Mouse (Mus musculus) hindbrain, embryonic 14.5 days (tissue): ENCODE data around the gene Rgs9. TPM values are rescaled to one million over a fixed set of nuclear protein-coding genes. Genes with fewer than 3 reads are reported as not detected.
A peak's percentile ranks its signal among the peaks of the same experiment; 100 is the strongest.

Experiments used
- ATAC-seq: fragments of 200-750 bp; cut with Nextera tagmentation; 2 replicates; pipeline ENCODE4 v1.8.0; 2017; ENCODE audit warnings: moderate number of reproducible peaks, mild to moderate bottlenecking, moderate TSS enrichment, moderate library complexity; ENCODE audit not compliant: low FRiP score
- DNase-seq: peaks from one replicate; pipeline ENCODE4 v3.0.0-alpha.2; 2015; ENCODE audit warnings: low spot score
- H3K27ac ChIP-seq: fragments of 300-500 bp; sonication (generic); 2 replicates; pipeline ENCODE4 v1.5.1; 2014; ENCODE audit warnings: mild to moderate bottlenecking, moderate library complexity
- H3K27me3 ChIP-seq: fragments of 300-500 bp; sonication (generic); 2 replicates; pipeline ENCODE4 v1.6.1; 2014; ENCODE audit warnings: mild to moderate bottlenecking, low read length, mixed read lengths; ENCODE audit not compliant: control insufficient read depth, insufficient read depth
- H3K36me3 ChIP-seq: fragments of 300-500 bp; sonication (generic); replicated peaks from 2 replicates; pipeline ENCODE4 v1.6.1; 2014; ENCODE audit not compliant: control insufficient read depth, insufficient read depth
- H3K4me1 ChIP-seq: fragments of 300-500 bp; sonication (generic); replicated peaks from 2 replicates; pipeline ENCODE4 v1.6.1; 2014; ENCODE audit warnings: antibody characterized with exemption, low read length, mixed read lengths; ENCODE audit not compliant: control insufficient read depth, insufficient read depth
- H3K4me2 ChIP-seq: fragments of 300-500 bp; sonication (generic); replicated peaks from 2 replicates; pipeline ENCODE4 v1.6.1; 2014; ENCODE audit warnings: mild to moderate bottlenecking, moderate library complexity
- H3K4me3 ChIP-seq: fragments of 300-500 bp; sonication (generic); replicated peaks from 2 replicates; pipeline ENCODE4 v1.5.1; 2014; ENCODE audit warnings: mild to moderate bottlenecking, low read length
- H3K9ac ChIP-seq: fragments of 300-500 bp; sonication (generic); 2 replicates; pipeline ENCODE4 v1.6.1; 2014
- H3K9me3 ChIP-seq: fragments of 300-500 bp; sonication (generic); 2 replicates; pipeline ENCODE4 v1.6.1; 2016; ENCODE audit warnings: low read length; ENCODE audit not compliant: control insufficient read depth
- WGBS: fragments of 180-500 bp; shearing (Covaris S2); extraction: QIAGEN DNeasy Blood & Tissue Kit; methylation state at CpG from one replicate; pipeline ENCODE4 v1.1.7; 2014; 5-methylcytosine and 5-hydroxymethylcytosine counted together
- polyA plus RNA-seq: library from polyadenylated mRNA; unstranded; fragments of >200 nt; fragmentation: Nextera tagmentation; extraction: Ambion mirVana; gene quantifications from 2 replicates; pipeline ENCODE4 v1.2.1, GENCODE M21; 2014

Rgs9 gene
- polyA plus RNA-seq, 1 experiment from 2014 or later: 8.9 TPM

DNA sequence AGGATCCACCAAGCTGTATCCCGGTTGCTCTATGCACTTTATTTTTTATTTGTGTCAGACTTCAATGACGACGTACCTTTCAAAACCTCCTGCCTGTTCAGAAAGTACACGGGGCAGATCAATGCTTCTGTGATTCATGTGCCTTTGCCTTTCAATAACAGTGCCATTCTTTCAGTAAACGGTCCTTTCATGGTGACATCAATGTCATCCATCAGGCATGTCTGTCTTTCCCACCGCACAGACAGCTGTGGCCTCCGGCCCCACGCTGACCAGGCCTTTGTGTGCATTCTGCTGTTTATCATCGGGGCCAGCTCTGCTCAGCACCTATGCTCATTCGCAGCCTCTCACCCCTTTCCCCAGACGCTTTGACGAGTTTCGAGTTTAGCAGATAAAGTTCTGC, 91.2 kb downstream of the Rgs9 start:
- DNase-seq (no peak), ATAC-seq (no peak)
- Histone ChIP-seq H3K9me3 (no peaks in the 10 kb centered on the region), H3K36me3 (no peaks in the 10 kb centered on the region), H3K9ac (no peak overlapping the region), H3K4me1 (peaks cover 13% of the 10 kb centered on the region; the same call in 1 of the 2 replicates), H3K4me3 (no peak overlapping the region), H3K27ac (no peak overlapping the region), H3K27me3 (no peaks in the 10 kb centered on the region), H3K4me2 (no peak overlapping the region)
- WGBS: 8% methylated on average over 13 of the region's 13 CpGs

DNA sequence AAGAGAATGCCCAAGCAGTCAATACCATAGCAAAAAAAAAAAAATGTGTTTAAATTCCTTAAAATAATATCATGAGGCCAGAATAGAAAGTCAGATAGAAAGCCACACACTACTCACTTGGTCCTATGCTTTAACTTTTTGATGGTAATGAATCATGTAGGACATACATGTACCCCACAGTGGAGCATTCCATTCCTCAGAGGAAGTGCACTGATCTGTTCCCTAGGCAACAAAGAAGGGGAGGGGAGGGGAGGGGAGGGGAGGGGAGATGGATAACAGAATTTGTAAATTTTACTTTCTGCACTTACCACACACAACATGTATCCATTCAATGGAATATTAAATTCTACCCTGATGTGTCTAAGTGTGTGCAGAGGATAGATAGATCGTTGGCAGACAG, 91.9 kb downstream of the Rgs9 start:
- no peak overlapping the region for H3K9ac ChIP-seq
- no peaks in the 10 kb centered on the region for H3K9me3 ChIP-seq
- no peak overlapping the region for H3K4me2 ChIP-seq
- WGBS: 55% methylated on average over 1 of the region's 1 CpGs
- no peaks in the 10 kb centered on the region for H3K27me3 ChIP-seq
- H3K4me3 ChIP-seq: no peak overlapping the region
- ATAC-seq: no peak
- H3K4me1 ChIP-seq: peaks cover 13% of the 10 kb centered on the region; the same call in 1 of the 2 replicates
- no peaks in the 10 kb centered on the region for H3K36me3 ChIP-seq
- H3K27ac ChIP-seq: no peak overlapping the region
- DNase-seq: no peak

DNA sequence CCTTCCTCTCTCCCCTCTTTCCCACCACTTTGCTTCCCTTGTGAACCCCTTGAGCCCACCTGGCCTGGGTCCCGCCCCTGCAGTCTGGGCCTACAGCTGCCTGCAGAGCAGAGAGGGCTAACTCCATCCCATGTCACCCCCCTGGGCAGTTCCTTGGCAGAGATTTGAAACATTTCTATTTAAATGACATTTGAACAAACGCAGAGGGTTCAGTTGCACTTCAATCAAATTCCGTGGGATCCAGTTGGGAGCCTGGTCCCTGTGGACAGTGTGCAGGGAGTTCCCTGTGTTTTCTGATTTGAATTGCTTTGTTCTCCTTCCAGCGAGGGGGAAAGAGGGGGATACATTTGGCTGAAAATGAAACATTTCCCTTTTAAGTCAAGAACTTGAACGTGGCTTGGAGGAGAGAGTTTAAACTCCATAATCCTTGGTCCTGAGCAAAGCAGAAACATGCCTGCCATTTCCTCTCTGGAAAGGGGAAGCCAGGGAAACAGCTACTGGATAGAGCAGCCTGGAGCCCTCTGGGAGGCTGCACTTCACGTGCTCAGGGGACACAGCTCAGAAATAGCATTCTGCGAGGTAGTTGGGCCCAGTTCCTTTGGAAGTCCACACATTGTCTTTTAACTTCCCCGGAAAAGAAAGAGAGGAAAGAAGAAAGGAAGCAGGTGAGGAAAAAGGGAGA, 98.2 kb downstream of the Rgs9 start:
- H3K9ac ChIP-seq: no peak overlapping the region
- DNase-seq (no peak), ATAC-seq (peak; percentile 79; the same call in 1 of the 2 replicates)
- no peaks in the 10 kb centered on the region for H3K27me3 ChIP-seq
- H3K4me2 ChIP-seq: no peak overlapping the region
- H3K4me3 ChIP-seq: no peak overlapping the region
- 24% methylated on average over 8 of the region's 8 CpGs for WGBS
- peak overlapping the region; percentile 16; the same call in 1 of the 2 replicates for H3K27ac ChIP-seq
- no peaks in the 10 kb centered on the region; the same call in 1 of the 2 replicates for H3K4me1 ChIP-seq
- no peaks in the 10 kb centered on the region for H3K36me3 ChIP-seq
- H3K9me3 ChIP-seq: no peaks in the 10 kb centered on the region

DNA sequence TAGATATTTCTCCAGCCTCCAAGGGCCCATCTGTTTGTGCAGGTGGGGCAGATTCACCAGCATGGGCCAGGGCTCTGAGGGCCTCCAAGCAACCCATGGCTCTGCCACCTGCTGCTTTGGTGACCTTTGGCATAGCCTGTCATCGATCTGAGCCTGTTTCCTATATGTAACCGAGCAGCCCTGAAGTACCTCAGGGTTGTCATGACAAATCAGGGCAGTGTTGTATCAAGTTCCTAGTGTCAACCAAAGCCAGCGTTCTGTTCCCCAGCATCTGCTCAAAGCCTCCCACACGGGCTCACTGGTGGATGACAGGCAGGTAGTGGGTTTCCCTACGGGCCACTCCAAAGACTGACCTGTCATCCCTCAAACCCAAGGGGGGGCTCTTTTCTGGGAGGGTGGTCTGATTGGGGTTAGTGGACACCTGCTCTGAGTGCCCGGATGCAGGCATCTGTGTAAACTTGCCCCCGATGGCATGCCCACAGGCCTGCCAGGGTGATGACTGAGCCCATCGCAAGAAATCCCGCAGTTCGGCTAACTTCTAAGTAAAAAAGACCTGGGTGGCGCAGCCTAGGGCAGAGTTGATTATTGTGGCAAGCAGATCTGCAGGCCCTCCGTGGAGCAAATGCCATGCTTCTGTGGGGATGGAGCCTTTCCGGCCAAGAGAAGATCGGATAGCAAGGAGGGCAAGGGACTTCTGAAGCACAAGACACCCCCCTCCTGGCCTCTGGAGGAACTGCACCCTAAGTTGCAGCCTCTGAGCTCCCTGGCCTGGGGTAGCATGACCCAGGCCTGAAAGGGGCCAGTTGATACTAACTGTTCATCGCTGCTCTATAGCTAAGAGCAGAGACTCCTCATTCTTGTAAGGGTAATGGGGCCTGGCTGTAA, 105.0 kb downstream of the Rgs9 start:
- H3K9ac ChIP-seq: no peak overlapping the region
- WGBS: 30% methylated on average over 15 of the region's 15 CpGs
- no peak overlapping the region for H3K4me2 ChIP-seq
- H3K4me3 ChIP-seq: no peak overlapping the region
- H3K27me3 ChIP-seq: no peaks in the 10 kb centered on the region
- DNase-seq (peak; percentile 85), ATAC-seq (peak; percentile 59; the same call in 1 of the 2 replicates)
- H3K9me3 ChIP-seq: no peaks in the 10 kb centered on the region
- H3K36me3 ChIP-seq: no peaks in the 10 kb centered on the region
- no peaks in the 10 kb centered on the region for H3K4me1 ChIP-seq
- H3K27ac ChIP-seq: no peak overlapping the region

DNA sequence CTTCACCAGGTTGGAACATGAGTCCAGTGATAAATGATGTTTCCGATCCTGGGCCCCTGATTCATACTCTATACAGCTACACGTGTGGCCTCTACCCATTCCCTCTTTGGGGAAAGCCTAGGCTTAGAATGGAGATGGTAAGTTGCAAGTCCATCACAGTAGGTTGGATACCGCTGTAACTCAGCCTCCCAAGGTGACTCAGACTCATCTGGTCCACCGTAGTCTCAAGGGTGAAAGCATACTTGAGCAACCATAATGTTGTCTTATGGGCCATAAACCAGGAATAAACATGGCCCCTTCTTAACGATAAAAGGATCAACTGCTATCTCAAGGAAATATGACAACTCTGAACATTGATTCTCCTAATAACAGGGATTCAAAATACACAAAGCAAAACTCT, 109.7 kb downstream of the Rgs9 start:
- H3K9me3 ChIP-seq: no peaks in the 10 kb centered on the region
- DNase-seq (no peak), ATAC-seq (no peak)
- no peak overlapping the region for H3K27ac ChIP-seq
- 96% methylated on average over 5 of the region's 5 CpGs for WGBS
- no peak overlapping the region for H3K4me2 ChIP-seq
- no peak overlapping the region for H3K9ac ChIP-seq
- no peaks in the 10 kb centered on the region for H3K27me3 ChIP-seq
- no peaks in the 10 kb centered on the region for H3K4me1 ChIP-seq
- no peak overlapping the region for H3K4me3 ChIP-seq
- H3K36me3 ChIP-seq: no peaks in the 10 kb centered on the region

DNA sequence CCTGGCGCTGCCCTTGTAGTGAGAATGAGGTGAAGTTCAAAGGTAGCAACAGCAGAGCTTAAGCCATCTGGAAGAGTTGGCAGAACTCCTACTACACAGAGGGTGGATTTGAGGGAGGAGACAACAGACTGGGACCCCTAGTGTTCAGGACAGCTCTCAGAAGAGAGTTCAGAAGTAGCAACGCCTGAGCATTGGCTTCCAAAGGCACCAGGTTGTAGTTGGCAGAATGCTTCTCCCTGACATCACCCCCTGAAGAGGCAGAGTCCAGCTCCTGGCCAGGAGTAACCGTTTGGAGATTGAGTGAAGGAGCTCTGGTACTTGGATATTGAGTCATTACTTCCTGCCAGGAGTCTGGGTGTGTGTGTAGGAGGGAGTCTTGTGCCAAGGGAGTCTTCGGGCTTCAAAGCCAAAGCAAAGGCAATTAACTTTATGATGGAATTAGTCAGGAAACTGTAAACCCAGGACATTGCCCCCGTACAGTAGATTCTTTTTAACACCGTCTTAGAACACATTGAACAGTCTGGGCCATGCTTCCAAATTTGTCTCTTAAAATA, 110.2 kb downstream of the Rgs9 start:
- WGBS: 81% methylated on average over 6 of the region's 6 CpGs

DNA sequence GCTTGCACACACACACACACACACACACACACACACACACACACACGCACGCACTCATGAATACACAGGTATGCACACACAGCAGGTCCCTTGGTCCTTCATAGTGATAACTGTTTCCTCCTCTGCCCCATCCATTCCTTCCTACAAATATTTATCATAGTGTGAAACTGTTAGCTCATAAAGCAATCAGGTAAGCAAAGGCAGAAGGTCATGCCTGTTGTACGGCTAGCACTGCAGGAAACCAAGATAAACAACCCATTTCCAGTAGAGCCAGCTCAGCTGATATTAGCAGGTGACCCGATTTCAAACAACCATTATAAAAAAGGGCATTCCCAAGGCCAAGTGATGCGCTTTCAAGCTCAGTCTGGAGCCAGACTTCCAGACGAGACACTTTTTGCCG, 116.8 kb downstream of the Rgs9 start:
- H3K27me3 ChIP-seq: no peaks in the 10 kb centered on the region
- 57% methylated on average over 7 of the region's 7 CpGs for WGBS
- H3K4me2 ChIP-seq: no peak overlapping the region
- H3K9ac ChIP-seq: no peak overlapping the region
- ATAC-seq: no peak
- no peaks in the 10 kb centered on the region for H3K36me3 ChIP-seq
- 0 out of 2 replicates have a peak, but pooled peaks cover 3% of the 10 kb centered on the region for H3K4me1 ChIP-seq
- H3K9me3 ChIP-seq: no peaks in the 10 kb centered on the region
- no peak overlapping the region for H3K27ac ChIP-seq
- no peak overlapping the region for H3K4me3 ChIP-seq
- DNase-seq: no peak

More for the DNA sequence above, 110.2 kb downstream of the Rgs9 start:
- no peaks in the 10 kb centered on the region for H3K4me1 ChIP-seq
- no peak for ATAC-seq
- no peaks in the 10 kb centered on the region for H3K36me3 ChIP-seq
- H3K9ac ChIP-seq: no peak overlapping the region
- H3K4me3 ChIP-seq: no peak overlapping the region
- no peaks in the 10 kb centered on the region for H3K27me3 ChIP-seq
- no peaks in the 10 kb centered on the region for H3K9me3 ChIP-seq
- H3K27ac ChIP-seq: no peak overlapping the region
- H3K4me2 ChIP-seq: no peak overlapping the region
- DNase-seq: no peak

DNA sequence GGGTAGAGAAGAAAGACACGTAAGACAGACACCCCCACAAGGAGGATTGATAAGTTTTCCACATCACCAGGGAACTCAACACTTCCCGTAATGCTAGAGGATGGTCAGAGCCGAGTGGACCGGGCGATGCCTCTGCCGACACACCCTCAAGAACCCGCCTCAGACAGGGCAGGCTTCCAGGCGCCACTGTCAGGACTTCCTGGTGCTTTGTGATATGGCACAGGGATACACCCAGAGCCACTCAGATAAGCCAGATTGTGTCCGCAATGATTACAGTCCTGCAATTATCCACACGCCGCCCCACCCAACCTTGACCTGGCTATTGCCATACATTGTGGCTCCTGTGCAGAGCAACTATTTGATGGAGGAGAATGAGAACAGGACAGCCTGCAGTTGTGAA, 117.6 kb downstream of the Rgs9 start:
- no peak overlapping the region for H3K27ac ChIP-seq
- 96% methylated on average over 11 of the region's 11 CpGs for WGBS
- no peaks in the 10 kb centered on the region for H3K9me3 ChIP-seq
- H3K9ac ChIP-seq: no peak overlapping the region
- H3K36me3 ChIP-seq: no peaks in the 10 kb centered on the region
- DNase-seq (no peak), ATAC-seq (no peak)
- 0 out of 2 replicates have a peak, but pooled peaks cover 3% of the 10 kb centered on the region for H3K4me1 ChIP-seq
- no peak overlapping the region for H3K4me3 ChIP-seq
- no peaks in the 10 kb centered on the region for H3K27me3 ChIP-seq
- no peak overlapping the region for H3K4me2 ChIP-seq
